Mouse (Mus musculus) left cerebral cortex, postnatal 4 days (tissue): ENCODE data around the gene Flt4. TPM values are rescaled to one million over a fixed set of nuclear protein-coding genes. Genes with fewer than 3 reads are reported as not detected.

ENCODE experiments used
- DNase-seq: peaks from one replicate; pipeline ENCODE4 v3.0.0-alpha.2; 2022
- intact Hi-C: fragments of 180-260 bp; cut with DNase I; formaldehyde crosslinking; loops from one replicate; pipeline ENCODE4 v1.15.1; 2025
- total RNA-seq, 2 experiments: library from RNA; stranded (reverse); gene quantifications; 2 replicates each; pipeline ENCODE4 v1.2.3; 2021

Flt4 gene
- total RNA-seq, 2 experiments from 2014 or later = 3.8 to 4.2 TPM

DNA sequence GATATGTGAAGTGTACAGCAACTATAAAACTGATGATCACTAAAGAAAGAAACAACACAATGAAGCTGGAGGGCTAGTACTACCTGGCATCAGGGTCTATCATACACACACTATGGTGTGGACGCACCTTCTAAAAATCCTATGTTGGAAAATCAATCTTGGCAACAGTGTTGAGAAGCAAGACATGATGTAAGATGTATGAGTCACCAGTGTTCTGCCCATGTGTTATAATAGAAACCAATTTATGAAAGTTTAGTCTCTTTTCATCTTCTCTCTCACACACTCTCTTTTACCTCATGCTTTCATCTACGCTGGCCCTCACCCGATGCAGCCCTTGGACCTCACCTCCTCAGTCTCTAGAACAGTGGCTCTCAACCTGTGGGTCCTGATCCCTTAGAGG is 86.0 kb downstream of the Flt4 start:
- DNase-seq = no peak
- intact Hi-C loops = no loop called here

DNA sequence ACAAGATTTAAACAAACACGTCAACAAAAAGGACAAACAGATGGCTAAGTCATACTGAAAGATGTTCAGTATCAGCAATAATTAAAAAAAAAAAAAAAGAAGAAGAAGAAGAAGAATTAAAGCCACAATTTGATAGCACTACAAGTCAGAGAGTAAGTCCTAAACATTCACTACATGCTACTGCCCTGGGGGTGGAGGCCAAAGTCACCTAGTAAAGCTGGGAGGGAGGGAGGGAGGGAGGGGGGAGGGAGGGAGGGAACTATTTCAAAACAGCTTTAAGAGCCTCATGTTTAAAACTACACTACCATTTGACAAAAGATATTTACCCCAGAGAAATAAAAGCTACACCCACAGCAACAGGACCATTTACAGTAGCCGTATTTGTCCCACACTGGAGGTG is 86.6 kb downstream of the Flt4 start:
- intact Hi-C loops = no loop called here

DNA sequence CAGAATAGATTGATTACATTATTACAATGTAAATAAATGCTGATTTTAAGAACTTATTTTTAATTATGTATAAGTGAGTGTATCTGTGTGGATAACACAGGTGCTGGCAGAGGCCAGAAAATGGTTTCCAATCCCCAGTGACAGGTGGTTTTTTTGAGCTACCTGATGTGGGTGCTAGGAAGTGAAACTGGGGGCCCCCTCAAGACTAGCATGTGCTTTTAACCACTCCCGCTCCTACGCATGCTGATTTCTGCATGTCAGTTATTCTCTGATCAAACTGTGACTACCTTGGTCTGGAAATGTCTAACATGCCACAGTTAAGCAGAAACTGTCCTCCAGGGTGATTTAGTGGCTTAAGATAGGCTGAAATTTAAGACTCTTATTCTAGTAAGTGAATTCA is 87.4 kb downstream of the Flt4 start:
- intact Hi-C loops = no loop called here
- DNase-seq = no peak

More for the DNA sequence above, 86.6 kb downstream of the Flt4 start:
- DNase-seq = no peak

DNA sequence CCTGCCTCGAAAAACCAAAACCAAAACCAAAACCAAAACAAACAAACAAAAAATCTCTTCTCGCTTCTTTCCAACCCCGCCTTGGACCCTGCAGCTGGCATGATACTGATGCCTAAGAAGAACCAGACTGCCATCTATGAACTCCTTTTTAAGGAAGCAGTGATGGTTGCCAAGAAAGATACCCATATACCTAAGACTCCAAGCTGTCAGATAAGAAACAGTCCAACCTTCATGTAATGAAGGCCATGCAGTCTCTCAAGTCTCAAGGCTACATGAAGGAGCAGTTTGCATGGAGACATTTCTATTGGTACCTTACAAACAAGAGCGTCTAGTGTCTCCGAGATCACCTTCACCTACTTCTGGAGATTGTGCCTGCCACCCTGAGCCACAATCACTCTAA is 88.7 kb downstream of the Flt4 start:
- intact Hi-C loops = no loop called here
- no peak for DNase-seq

DNA sequence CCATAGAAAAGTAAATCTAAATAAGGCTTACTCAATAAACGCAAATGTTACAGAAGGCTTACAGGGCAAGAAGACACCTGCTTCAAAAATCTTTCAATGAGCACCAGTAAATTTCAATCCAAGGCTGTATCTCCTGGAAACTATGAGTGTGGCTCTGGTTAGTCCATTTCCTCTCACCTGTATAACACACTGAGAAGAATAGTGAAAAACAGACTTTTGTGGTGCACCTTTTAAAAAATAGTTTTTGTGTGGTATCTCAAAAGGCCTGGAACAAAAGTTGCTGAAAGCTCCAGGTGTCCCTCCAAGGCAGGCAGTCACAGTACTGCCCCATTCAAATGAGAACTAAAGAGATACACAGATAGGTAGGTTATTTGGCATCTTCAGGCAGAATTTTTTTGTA is 90.0 kb downstream of the Flt4 start:
- DNase-seq = no peak
- intact Hi-C loops = no loop called here

DNA sequence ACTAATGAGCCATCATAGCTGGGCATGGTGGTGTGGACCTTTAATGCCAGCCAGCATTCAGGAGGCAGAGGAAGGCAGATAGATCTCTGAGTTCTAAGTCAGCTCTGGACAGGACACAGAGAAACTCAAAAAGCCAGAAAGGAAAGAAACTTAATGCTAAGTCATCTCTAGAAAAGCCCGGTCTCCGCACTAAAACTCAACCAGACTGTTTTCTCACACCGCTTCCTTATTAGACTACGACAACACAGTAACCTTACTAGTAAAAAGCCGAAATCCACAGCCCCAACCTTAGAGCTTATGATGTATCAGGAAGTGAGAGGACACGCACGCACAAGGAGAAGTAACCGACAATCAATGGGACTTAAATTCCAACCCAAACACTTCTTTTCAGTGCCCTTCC is 93.0 kb downstream of the Flt4 start:
- no peak for DNase-seq
- intact Hi-C loops = no loop called here

Other genes starting within 250 kb of the Flt4 start
- gene Olfr1389, start 186.2 kb upstream of the Flt4 start, total RNA-seq = not detected
- gene Olfr1388, start 172.6 kb upstream of the Flt4 start, total RNA-seq = under 1 TPM; 0.58 to 0.74 TPM
- gene Olfr1387, start 153.9 kb upstream of the Flt4 start, total RNA-seq = not detected
- not detected for gene Olfr1386, start 144.2 kb upstream of the Flt4 start, total RNA-seq
- gene Olfr1385, start 120.2 kb upstream of the Flt4 start, total RNA-seq = not detected
- not detected for gene Olfr1384, start 102.5 kb upstream of the Flt4 start, total RNA-seq
- gene Olfr1383, start 89.6 kb upstream of the Flt4 start, total RNA-seq = under 1 TPM in 1 of 2 experiments, not detected in 1; 0.56 TPM
- not detected for gene Olfr1382, start 81.0 kb upstream of the Flt4 start, total RNA-seq
- not detected for gene Olfr1381, start 65.8 kb upstream of the Flt4 start, total RNA-seq
- gene Olfr1380, start 52.4 kb upstream of the Flt4 start, total RNA-seq = not detected
- not detected for gene Scgb3a1, start 54.3 kb downstream of the Flt4 start, total RNA-seq
- gene Cnot6, start 103.5 kb downstream of the Flt4 start, total RNA-seq = 10 to 100 TPM; 86.2 to 89.2 TPM
- gene Gfpt2, start 184.9 kb downstream of the Flt4 start, total RNA-seq = 10 to 100 TPM; 13.0 to 13.7 TPM
- gene Mapk9, start 237.5 kb downstream of the Flt4 start, total RNA-seq = 100 to 1,000 TPM; 135 to 139 TPM